In the genomic region with DNA sequence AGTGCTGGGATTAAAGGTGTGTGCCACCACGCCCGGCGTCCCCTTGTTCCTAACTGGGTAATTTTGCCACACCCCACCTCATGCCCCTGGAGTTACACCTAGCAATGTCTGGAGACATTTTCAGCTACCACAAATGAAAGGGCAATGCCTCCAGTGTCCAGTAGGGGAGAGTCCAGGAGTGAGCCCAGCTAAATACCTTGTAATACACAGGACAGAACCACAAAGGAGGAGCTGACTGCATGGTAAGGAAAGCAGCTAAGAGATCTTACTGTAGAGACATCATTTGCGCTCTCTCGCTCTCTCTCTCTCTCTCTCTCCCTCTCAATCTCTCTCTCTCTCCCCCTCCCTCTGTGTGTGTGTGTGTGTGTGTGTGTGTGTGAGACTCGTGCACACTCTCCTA, we compare ENCODE assay signal across 9 mouse cellular contexts.
DNase-seq lines count a peak whose midpoint lies in the region; ATAC-seq and TF ChIP-seq lines count a peak whose summit lies in the region.
"Had no signal": no experiment of that assay in that cellular context is flagged by ENCODE, and none has a peak within 500 bp of the region (broad histone marks: within the 10 kb centered on the region; RNA-seq: fewer than 3 reads in every experiment).

No protein-coding gene starts in this region.

- H3K27ac ChIP-seq in heart, postnatal 0 days (ENCODE audit: low read depth): peak overlapping the region; percentile 90; the same call in 1 of the 2 replicates
- H3K27ac ChIP-seq: liver, embryonic 13.5 days had no signal

- H3K4me1 ChIP-seq in heart, postnatal 0 days (ENCODE audit: control insufficient read depth, insufficient read depth): peaks cover 53% of the 10 kb centered on the region

- H3K36me3 ChIP-seq in heart, postnatal 0 days (replicated peaks; ENCODE audit: control insufficient read depth, insufficient read depth, low read length): peaks cover 15% of the 10 kb centered on the region; the same call in 1 of the 2 replicates
- H3K36me3 ChIP-seq: liver, embryonic 13.5 days had no signal

- peak; percentile 80 for TF ChIP-seq CTCF in heart, postnatal 0 days (IDR thresholded peaks at IDR 0.05; ENCODE audit: low read depth)

- peak; percentile 72; the same call in 1 of the 2 replicates for ATAC-seq in cerebellum, adult (ENCODE audit: insufficient number of reproducible peaks, low FRiP score, low TSS enrichment)
- no peak for ATAC-seq in heart, postnatal 0 days (ENCODE audit: insufficient read depth, low read depth)
- no peak for ATAC-seq in inflammation-experienced regulatory T-cells, adult 6 months

- H3K9me3 ChIP-seq in heart, postnatal 0 days (replicated peaks; ENCODE audit: control insufficient read depth, low read length): no peaks in the 10 kb centered on the region
- H3K9me3 ChIP-seq: liver, embryonic 13.5 days had no signal

- H3K27me3 ChIP-seq in heart, postnatal 0 days (ENCODE audit: control insufficient read depth, insufficient read depth, low read length): no peaks in the 10 kb centered on the region

- 0 out of 2 replicates have a peak overlapping the region, but pooled peaks have one; percentile 65 for H3K4me3 ChIP-seq in heart, postnatal 0 days (ENCODE audit: low read depth, low read length)
- H3K4me3 ChIP-seq: liver, embryonic 13.5 days had no signal

- H3K4me2 ChIP-seq in heart, postnatal 0 days (ENCODE audit: low read depth, low read length): peak overlapping the region; percentile 75
- H3K4me2 ChIP-seq: liver, embryonic 13.5 days had no signal

- DNase-seq in cerebellum, postnatal 4 days (ENCODE audit: low spot score in 2 of 2): no peak
- peak; percentile 24 for DNase-seq in urinary bladder, postnatal 14 days (ENCODE audit: low spot score)
- no peak for DNase-seq in urinary bladder, postnatal 10 days (ENCODE audit: low spot score)
- no peak for DNase-seq in heart, postnatal 0 days (ENCODE audit: low spot score)
- DNase-seq in lung, postnatal 25 days (ENCODE audit: low spot score): peak; percentile 62
- no peak for DNase-seq in layer of hippocampus, postnatal 25 days (ENCODE audit: extremely low spot score in 1 of 2, low spot score in 1 of 2)
- DNase-seq: liver, embryonic 13.5 days had no signal

- H3K9ac ChIP-seq in heart, postnatal 0 days (replicated peaks; ENCODE audit: low read depth, low read length): no peak overlapping the region
- H3K9ac ChIP-seq: liver, embryonic 13.5 days had no signal

- WGBS in heart, postnatal 0 days: 61% methylated on average over 6 of the region's 6 CpGs

- TF ChIP-seq EP300 in heart, postnatal 0 days (IDR thresholded peaks at IDR 0.05; ENCODE audit: low read depth): no peak

Comparison
In these comparisons a context has a peak if more than half of its experiments do, and no peak if none do; other contexts are left out.
1. DNase-seq: peak in urinary bladder, postnatal 14 days (single experiment) and lung, postnatal 25 days (single experiment); none in cerebellum, postnatal 4 days (0 of 2), urinary bladder, postnatal 10 days (single experiment), heart, postnatal 0 days (single experiment) and layer of hippocampus, postnatal 25 days (0 of 2).